Mouse (Mus musculus): ENCODE data around the gene Soat1.

- no peak for TF ChIP-seq POLR2A (IDR thresholded peaks at IDR 0.05; ENCODE audit: borderline replicate concordance, extremely low read depth, low read depth, low read length)
- no peak for TF ChIP-seq CTCF (IDR thresholded peaks at IDR 0.05; ENCODE audit: insufficient read depth, low read length)
These were observed 19.7 kb downstream of the Soat1 start for GRCm38 (mm10) chr1:156454384-156454783.
